Mouse (Mus musculus): ENCODE data around the gene Ak5.
"Not testable (repeated sequence)": the region's sequence is repeated elsewhere in the genome, so short reads cannot be mapped to it uniquely, and the experiment has no call there.

Gene Ak5

DNA sequence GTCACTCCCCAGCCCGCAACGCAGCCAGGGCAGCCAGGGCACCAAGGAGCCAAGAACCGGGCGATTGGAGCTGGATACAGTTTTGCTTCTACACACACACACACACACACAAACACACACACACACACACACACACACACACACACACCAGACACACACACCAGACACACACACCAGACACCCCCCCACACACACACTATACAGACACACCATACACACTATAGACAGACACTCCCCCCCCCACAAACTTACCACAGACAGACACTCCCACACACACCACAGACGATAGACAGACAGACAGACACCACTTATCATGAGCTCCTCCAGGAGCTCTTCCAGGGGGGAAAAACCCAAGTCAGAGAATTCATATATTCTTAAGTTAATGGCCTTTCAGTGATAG lies at the start of gene Ak5:
TSS of gene Ak5 (minus strand) at position 122 of the 400 bp plus-strand sequence.
- DNase-seq (ENCODE audit: low read depth): peak; percentile 39

DNA sequence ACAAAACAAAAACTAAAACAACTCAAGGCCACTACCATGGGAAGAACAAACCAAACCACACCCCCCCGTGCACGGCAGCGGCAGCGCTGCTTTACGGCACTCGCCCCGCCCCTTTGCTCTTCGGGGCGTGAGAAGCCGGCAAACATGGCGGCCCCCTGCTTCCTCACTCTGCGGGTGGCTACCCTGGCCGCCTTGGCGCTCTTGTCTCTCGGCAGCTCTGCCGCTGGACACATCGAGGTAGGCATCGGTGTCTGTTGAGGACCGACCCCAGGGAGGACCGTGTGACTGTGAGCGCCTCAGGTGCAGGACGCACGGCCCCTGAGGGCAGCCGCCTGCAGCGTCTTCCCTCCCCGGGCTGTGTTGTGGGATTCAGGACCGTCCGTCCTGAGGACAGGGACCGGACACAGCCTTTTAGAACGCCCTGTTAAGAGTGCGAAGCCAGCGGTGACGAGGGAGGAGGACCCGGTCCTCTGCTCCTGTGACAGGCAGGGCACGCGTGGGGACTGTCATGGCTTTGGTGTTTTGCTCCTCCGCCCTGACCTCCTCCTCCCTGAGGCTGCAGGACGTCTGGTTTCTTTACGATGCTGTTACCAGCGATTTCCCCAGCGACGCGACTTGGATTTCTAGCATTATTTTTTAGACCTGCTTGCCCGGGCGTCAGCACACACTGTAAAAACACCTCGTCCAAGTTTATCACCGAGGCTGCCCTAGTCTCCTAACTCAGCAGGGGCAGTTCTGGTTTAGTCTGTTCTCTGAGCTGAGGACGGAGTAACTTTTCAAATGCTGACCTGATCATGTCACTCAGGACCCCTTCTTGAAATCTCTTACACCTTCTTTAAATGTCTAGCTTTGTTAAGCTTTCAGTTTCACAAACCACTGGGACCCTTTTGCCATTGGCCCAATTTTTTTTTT lies 46.1 kb upstream of the Ak5 start, which contains the start of gene Pigk:
TSS of gene Pigk (plus strand) at position 110 of the 912 bp plus-strand sequence.
- peak; percentile 97 for DNase-seq (ENCODE audit: low read depth)

DNA sequence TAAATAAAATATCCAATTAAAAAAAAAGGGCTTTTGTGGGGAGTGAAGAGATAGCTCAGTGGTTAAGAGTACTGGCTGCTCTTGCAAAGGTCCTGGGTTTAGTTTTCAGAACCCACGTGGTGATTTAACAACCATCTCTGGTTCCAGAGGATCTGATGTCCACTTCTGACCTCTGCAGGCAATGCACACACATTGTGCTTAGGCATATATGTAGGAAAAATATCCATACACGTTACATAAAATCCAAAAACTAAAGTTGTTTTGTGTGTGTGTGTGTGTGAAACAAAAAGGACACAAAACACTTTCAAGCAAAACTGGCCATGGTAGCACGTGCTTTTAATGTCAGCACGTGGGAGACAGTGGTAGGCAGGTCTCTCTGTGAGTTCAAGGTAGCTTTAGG lies 44.8 kb upstream of the Ak5 start:
- peak; percentile 67 for DNase-seq (ENCODE audit: low read depth)

DNA sequence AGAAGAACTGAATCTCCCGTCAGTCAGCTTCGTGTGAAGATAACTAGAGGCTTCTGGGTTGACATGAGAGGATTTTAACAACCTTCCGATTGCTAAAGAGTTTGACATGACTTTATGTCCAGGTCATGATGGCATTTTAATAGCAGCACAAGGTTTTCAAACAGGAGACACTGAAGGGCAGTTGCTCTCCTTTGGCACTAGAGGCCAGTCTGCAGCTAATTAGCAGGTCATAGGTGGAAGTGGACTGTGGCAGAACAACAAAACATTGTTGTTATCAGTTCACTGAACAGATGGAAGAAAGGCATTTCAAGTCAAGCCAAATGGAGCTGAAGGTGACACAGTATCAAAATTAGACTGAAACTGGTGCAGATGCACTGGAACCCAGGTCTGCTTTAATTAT lies 41.8 kb upstream of the Ak5 start:
- no peak for DNase-seq (ENCODE audit: low read depth)

DNA sequence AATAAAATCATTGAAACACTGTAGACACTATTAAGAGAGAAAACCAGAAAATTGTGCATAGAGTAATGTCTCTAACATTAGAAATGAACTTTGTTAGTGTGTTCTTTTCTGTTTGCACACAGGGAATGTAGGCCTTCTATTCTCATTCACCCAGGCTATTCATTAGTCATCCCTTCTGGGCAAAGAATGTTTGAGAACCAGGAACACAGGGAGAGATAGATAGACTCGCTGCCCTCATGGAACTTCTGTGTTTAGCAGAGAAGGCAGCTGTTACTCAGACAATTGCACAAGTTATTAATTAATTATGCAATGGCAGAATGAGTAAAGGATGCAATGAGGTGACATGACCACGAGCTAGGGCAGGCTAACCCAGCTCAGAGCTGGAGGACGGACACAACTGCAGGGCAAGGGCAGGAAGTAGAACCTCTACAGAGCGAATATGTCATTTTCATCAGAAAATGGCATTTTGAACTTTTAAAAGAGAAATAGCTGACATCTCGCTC lies 39.2 kb upstream of the Ak5 start:
- DNase-seq (ENCODE audit: low read depth): peak; percentile 36

DNA sequence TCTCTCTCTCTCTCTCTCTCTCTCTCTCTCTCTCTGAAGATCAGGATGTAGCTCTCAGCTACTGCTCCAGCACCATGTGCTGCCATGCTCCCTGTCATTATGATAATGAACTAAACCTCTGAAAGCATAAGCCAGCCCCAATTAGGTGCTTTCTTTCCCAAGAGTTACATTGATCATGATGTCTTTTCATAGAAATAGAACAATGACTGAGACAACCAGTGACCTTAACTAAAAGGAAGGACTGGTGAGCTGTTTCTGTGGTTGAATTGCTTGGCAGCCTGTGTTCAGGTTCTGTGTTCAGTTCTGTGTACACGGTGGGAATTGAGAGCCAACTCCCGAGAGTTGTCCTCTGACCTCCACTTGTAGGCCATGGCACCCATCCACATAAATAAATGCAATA lies 38.7 kb upstream of the Ak5 start:
- no peak for DNase-seq (ENCODE audit: low read depth)

DNA sequence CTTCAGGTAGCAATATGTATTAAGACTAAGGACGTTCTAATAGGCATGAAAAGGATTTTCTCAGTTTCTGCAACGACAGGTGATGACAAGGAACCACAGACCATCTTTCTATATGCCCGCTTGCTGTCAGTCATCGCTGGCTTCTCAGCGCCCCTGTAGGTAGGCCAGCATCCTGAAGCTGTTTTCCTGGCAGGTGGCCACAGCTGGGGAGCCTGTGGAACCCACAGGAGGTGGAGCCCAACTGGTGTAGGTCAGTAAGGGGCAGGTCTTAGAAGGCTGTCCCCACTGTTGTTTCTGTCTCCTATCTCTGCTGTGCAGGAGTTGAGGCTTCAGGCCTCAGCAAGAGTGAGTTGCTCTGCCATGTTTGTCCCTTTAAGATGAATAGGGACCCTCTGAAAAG lies 37.7 kb upstream of the Ak5 start:
- DNase-seq (ENCODE audit: low read depth): no peak

DNA sequence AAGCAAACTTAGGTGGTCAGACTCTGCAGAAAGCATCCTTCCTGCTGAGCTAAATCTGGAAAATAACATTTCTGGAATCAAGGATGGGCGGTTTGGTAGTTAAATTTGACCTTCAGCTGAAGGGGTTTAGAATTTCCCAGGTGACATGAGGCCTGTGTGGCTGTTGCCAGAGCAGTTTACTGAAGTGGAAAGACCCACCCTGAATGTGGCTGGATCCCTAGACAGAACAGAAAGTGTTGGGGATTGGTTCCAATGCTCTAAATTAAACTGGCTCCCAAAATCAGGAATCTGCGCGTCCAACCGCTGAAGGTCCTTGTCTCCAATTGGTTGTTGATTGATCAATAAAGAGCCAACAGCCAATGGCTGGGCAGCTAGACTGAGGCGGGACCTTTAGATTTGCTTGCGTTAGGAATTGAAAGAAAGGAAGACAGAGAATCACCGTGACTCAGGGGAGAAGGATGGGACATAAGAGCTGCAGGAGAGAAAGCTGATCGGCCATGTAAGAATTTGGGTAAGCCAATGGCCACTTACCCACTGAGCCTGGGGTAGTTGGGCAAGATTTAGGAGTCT lies 34.2 kb upstream of the Ak5 start:
- no peak for DNase-seq (ENCODE audit: low read depth)

DNA sequence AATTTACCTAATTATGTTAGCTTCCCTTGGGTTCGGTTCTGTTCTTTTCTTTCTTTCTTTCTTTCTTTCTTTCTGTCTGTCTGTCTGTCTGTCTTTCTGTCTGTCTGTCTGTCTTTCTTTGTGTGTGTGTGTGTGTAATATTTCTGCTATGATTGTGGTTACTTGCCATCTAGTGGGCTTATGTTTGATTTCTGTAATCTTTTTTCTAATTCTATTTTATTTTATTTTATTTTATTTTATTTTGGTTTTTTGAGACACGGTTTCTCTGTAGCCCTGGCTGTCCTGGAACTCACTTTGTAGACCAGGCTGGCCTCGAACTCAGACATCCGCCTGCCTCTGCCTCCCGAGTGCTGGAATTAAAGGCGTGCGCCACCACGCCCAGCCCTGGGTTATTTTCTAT lies 33.4 kb upstream of the Ak5 start:
- DNase-seq (ENCODE audit: low read depth): not testable (repeated sequence)

DNA sequence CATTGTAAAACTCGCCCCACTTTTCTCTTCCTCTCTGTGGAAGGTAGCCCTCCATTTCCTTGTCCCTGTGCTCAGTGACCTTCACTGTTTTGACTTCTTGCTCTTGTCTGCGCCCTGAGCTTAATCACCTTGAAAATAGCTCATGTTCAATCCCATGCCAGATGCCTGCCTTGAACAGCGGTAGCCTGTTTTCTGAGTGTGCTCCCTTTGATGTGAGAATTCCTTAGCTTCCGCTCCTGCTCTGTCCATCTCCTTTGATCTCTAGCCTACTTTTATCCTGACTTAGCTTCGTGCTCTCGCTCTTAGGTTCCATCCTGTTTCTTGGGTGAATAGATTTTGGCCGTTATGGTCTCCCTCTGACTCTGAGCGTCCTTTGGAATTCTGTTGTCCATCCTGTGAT lies 31.1 kb upstream of the Ak5 start:
- no peak for DNase-seq (ENCODE audit: low read depth)

DNA sequence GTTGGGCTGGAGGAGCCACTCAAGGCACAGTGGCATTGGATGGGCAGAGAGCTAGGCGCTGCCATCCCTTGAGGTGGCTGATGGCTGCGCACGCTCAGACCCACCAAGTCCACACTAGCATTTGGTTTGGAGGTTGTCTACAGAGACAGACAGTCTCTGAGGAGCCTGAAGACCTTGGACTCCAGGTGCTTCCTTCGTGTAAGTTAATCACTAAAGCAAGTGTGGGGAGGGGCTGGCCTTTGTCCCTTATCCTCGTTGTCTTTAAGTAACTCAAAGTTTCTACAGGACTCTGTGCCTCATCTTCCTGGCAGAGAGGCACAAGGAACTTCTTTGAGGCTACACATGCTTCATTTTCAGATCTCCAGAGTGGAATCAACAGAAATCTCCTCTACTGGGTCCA lies 29.9 kb upstream of the Ak5 start:
- no peak for DNase-seq (ENCODE audit: low read depth)

DNA sequence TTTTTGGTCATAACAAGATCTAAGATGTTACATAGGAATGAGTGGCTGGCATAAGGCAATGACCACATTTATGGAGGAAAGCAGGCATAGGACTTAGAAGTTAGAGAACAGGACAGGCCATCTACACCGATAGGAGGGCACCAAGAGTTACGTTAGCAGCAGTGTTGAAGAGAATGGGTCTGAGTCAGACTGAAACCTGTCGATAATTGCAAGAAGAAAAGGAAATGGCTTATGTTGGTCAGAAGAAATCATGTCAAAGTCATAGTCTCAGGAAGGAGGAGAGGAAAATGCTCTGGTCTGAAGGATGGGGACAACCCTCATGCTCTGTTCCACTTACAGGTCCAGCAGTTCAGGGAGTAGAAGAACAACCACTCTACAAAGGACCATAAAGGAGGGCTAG lies 26.8 kb upstream of the Ak5 start:
- no peak for DNase-seq (ENCODE audit: low read depth)

DNA sequence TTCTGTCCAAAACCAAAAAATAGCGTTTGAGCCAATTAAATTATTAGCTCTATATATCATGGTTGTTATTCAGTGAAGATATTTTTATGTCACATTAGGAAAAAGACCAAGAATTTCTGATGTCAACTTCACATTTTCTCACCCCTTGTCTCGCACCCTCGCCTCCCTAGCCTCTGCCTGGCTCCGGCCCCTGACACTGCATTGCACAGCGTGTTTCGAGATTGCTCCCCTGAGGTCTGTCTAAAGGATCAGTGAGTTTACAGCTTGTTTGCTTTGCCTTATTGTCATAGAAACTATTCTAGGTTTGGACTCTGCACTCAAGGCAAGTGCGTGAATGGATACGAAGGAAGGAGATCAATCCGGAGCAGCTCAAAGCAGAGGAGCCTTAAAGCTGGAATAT lies 20.9 kb upstream of the Ak5 start:
- DNase-seq (ENCODE audit: low read depth): no peak

DNA sequence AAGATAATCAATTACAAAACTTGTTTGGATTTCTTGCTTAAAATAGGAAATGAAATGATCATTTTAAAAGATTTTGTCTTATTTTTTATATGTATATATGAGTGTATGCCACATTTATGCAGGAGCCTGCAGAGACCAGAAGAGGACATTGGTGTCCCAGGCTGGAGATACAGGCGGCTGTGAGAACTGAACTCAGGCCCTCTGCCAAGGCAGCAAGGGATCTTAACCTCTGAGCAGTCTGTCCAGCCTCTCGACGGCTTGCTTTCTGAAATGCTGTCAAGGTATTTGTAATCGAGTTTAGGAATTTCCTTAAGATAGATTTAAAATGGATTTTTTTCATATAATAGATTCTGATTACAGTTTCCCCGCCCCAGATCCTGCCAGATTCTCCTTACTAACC lies 20.4 kb upstream of the Ak5 start:
- DNase-seq (ENCODE audit: low read depth): no peak

DNA sequence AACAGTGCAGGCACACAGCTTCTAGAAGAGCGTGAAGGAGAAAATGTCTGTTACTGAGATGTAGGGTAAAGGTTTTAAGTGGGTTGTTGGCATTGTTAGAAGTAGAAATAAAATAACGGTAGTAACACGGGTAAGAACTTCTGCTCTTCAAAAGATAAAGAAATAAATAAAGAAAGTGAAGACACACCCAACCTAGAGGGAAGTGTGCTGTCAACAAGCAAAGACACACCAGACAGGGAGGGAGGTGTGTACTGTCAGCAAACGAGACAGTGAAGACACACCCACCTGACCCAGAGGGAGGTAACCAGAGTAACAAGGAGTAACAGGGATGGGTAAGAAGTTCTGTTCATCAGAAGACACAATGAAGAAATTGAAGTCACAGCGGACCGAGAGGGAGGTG lies 6.5 kb upstream of the Ak5 start:
- no peak for DNase-seq (ENCODE audit: low read depth)

DNA sequence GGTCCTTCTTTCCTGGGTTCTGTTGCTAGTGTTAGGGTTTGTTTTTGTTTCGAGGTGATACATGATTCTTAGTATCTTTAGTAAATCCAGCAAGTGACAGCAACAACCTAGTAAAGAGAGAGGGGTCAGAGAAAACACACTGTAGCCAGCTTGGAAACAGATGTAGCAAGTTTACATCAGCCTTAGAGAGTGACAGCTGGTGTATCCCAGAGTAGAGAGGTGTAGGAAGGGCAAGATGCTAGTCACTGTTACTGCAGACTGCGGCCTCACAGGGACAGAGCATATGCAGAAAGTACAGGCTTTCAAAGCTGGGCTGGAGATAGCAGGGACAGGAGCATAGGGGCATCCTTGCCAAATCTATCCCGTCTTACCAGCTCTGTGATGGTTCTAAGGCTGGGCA lies 1.6 kb upstream of the Ak5 start:
- no peak for DNase-seq (ENCODE audit: low read depth)

DNA sequence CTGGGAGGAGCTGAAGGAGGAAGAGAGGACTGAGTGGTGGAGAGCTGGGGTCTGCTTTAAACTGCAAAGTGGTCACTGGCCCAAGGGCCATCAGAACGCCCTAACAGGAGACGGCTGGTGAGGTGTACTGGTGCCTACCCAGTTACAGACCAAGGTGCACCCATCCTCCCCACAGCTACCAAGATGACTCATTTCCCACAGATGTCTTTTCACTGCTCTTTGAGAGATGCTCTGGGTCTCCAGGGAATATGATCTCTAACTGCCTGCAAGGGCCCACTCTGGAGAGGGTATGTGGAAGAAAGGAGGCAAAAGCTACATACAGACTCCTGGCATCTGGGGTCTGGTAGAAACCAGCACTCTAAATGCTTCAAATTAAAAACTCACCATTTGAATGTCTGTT lies 633 bp upstream of the Ak5 start:
- DNase-seq (ENCODE audit: low read depth): peak; percentile 27

DNA sequence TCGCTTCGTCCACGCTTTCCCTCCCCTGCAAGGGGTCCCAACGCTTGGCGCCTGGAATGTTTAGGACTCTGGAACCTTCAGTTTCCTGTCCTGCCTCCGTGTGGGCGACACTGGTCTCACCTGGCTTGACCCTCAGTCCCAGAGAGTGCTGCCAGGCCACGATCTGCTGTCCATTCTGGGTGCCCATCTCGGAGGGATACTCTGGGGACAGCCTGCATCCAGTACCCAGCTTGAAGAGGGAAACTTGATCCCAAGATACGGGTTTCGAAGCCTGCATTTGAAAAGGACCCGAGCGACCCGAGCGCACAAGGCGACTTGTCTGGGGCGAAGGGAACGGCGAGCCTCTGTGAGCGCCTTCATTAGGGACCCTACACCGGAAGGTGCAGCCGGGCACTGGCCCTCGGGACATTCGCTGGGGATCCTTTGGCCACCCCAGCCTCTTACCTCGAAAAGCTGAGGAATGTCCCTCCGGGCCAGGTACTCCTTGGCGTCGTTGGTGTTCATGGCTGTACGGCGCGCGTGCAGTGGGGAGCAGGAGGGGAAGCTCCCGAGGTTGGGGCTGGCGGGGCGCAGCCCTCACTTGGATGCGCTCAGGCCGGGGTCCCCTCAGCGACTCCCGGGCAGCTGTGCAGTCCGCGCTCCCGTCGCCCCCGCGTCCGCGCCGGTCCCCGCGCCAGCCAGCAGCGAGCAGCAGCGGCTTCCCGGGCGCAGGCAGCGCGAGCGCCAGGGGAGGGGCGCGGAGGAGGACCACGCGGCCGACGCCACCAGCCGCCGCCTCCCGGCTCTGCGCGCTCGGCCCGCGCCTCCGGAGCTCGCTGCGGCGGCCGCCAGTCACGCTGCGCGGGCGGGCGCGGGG lies 576 bp downstream of the Ak5 start:
- DNase-seq (ENCODE audit: low read depth): peak; percentile 70

DNA sequence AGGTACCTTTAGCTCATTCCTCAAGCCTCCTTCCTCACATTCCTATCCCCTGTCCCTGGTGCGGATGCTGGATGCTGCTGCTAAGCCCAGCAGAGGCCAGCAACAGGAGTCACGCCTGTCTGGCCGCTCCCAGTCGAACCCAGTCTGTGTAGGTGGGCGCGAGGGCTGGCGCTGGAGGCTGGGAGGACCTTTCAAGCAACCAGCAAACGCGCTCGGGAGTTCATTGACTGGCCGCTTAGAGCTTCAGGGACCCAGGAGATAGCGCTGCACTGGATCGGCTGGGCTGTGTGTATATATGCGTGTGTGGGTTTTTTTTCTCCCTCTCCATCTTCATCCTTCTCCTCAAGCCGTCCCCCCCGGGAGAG lies 1.2 kb downstream of the Ak5 start:
- DNase-seq (ENCODE audit: low read depth): peak; percentile 24

DNA sequence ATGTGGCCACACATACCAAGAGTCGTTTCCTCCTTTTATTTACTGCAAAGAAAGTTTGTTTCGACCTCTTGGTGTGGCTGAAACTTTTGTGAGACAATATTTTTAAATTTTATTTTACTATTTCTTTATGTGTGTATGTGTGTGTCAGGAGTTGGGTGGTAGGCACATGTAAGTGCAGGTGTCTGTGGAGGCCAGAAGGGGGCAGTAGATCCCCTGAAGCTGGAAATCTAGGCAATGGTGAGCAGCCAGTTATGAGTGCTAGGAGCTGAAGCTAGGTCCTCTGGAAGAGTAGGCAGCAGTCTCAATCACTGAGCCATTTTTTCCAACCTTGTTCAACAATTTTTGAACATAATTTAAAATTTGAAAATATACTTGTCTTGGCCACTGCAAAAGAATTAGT lies 9.6 kb downstream of the Ak5 start:
- peak; percentile 6 for DNase-seq (ENCODE audit: low read depth)

DNA sequence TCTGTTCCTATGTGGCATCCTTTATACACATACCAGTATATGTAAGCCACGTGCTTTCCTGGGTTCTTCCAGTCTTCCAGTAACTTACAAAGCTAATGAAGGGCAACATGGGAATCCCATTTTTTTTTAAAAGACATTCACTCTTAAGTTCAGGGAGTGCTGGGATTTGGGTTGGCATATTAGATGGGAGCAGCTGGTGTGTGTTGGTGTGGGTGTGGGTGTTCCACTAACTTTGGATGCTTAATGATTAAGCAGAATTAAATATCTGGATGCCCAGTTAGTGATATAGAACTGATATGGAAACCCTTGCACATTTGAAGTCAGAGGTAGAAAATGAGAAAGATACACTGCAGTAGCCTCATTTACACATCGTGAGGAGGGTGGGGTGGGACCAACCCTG lies 16.2 kb downstream of the Ak5 start:
- no peak for DNase-seq (ENCODE audit: low read depth)

DNA sequence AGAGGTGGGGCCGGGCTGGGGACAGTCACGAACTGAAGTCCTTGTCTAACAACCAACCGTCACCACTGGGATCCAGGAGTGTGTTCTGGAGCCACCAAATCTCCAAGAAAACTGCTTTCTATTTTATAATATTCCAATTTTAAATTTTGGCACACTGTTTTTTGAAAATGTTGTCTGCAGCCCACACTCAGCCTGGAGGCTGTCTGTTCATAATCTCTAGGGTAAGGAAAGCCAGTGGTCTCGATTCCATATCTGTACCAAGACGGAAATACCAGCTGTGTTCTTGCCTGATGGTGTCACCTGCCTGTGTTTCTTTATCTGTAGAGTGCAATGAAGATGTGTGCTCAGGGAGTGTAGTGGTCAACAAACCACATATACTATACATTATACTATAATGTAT lies 23.6 kb downstream of the Ak5 start:
- no peak for DNase-seq (ENCODE audit: low read depth)
